Mouse (Mus musculus) spleen, adult 12 weeks (tissue): Measurements from ENCODE around the gene Zfp827.

Experiments used
- DNase-seq: peaks from one replicate; pipeline ENCODE4 v3.0.0; 2022; ENCODE audit warnings: low spot score

The Zfp827 gene

GRCm38 (mm10) chr8:79224363-79224762, 196.1 kb downstream of the Zfp827 start:
- DNase-seq: no peak

DNA sequence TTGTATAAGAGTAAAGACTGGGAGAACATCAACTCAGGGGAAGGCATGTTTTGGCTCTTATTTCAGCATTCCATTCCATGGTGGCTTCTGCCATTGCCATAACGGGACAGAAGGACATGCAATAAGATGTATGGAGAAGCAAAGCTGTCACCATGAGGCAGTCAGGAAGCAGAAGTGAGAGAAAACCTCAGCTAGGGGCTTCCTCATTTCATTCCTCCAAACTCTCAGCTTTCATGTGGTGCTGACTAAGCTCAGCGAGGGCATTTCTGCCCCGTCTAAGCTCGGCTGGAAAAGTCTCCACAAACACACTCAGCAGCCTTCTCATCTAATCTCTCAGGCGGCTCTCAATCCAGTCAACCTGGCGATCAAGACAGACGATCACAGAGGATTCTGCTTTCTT, 197.3 kb downstream of the Zfp827 start:
- DNase-seq: no peak

DNA sequence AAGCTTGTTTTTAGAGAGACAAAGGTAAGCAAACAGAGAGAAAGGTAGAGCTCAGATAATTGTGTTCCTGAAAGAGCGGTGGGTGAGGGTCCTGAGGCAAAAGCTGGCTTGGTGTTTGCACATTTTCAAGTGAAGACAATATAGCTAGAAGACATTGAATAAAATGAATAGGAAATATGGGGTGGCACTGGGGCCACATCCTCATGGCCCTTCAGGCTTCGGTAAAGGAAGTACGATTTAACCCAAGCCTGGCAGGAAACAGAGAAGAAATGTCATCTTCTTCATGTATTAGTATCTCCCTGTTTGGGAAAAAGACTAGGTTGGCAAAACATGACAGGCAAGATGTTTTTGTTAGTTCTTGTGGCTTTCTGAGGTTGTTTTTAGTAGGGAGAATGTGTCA, 197.8 kb downstream of the Zfp827 start:
- no peak for DNase-seq

DNA sequence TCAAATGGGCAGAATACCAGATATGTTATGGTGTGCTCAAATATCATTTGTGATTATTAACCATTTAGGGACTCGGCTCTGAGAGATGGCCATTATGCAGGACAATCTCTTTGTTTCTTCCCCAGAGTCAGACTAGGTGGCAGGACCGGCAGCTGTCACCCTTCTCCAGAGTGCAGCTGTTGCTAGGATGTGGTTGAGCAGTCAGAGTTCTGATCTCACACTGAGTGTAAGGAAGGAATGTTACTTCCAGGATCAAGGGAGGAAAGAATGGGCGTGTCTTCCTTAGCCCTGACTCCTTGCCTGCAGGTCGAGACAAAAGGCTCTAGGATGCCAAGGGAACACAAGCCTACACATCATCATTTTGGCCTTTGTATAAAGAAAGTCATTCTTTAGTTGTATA, 199.0 kb downstream of the Zfp827 start:
- DNase-seq: no peak

GRCm38 (mm10) chr8:79227916-79228315, 199.7 kb downstream of the Zfp827 start:
- DNase-seq: no peak

DNA sequence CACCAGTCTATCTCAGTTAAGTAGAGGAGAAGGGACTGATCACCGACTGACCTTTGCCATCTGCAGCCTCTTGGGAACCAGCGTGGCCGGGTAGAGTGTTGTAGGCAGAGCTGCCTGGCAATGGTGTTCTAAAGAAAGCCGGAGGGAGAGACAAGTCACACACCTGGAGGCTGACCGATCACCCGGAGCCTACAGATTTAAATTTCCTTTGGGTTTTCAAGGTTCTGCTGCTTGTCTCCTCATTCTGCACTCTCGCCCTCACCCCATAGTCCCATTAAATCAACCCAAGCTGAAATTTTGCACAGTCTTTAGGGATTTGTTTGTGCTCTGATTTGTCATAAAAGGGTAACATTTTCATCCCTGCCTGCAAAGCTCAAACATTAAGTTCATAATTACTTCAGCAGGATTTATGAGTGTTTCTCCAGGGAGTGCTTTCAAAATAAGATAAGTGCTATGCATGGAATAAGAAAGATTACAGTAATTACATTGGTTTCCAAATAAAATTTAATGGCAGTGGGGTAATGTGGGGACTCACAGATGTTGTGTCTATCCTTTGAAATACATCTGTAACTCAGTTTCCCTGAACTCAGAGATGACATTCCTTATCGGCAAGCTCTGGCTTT, 201.1 kb downstream of the Zfp827 start:
- no peak for DNase-seq

- DNase-seq: no peak
Observed at GRCm38 (mm10) chr8:79239320-79239719, 211.1 kb downstream of the Zfp827 start.

- DNase-seq: no peak
Observed at GRCm38 (mm10) chr8:79239996-79240395, 211.8 kb downstream of the Zfp827 start.
